Mouse (Mus musculus) CH12.LX (cell line): ENCODE results near the gene Isca2.

Experiments used
- BHLHE40 ChIP-seq: IDR thresholded peaks from 2 replicates; pipeline ENCODE4 v1.6.1; 2011; ENCODE audit warnings: mild to moderate bottlenecking, low read depth, low read length, improper control_type of control experiment
- CTCF ChIP-seq, 2 experiments: IDR thresholded peaks in 1 of 2; conservative IDR thresholded peaks in 1 of 2; 2 replicates each; pipeline ENCODE4 v1.5.1; 2011 to 2012; ENCODE audit warnings: low read depth in 2 of 2, low read length in 2 of 2, improper control_type of control experiment in 1 of 2, inconsistent platforms in 1 of 2, mild to moderate bottlenecking in 1 of 2, moderate library complexity in 1 of 2
- NELFE ChIP-seq: IDR thresholded peaks from 2 replicates; pipeline ENCODE4 v1.6.1; 2011; ENCODE audit warnings: low read depth, low read length, improper control_type of control experiment

GRCm38 (mm10) chr12:84805228-84805842 is 32.3 kb downstream of the Isca2 start:
- TF ChIP-seq CTCF (conservative IDR thresholded peaks at IDR 0.05 in 1 of 2, IDR thresholded peaks at IDR 0.05 in 1 of 2; ENCODE audit: low read depth in 2 of 2, low read length in 2 of 2) (no peak), NELFE (no peak), BHLHE40 (no peak)
